Mouse (Mus musculus) stomach, embryonic 14.5 days (tissue): ENCODE data around the gene Pkn1. TPM values are rescaled to one million over a fixed set of nuclear protein-coding genes. Genes with fewer than 3 reads are reported as not detected.

ENCODE experiments used
- ATAC-seq: fragments of 200-750 bp; cut with Nextera tagmentation; 2 replicates; pipeline ENCODE4 v1.8.0; 2017; ENCODE audit warnings: low read depth, moderate TSS enrichment; ENCODE audit not compliant: insufficient number of reproducible peaks, insufficient read depth, low FRiP score
- H3K27ac ChIP-seq: fragments of 300-500 bp; sonication (generic); 2 replicates; pipeline ENCODE4 v1.5.1; 2014; ENCODE audit warnings: mild to moderate bottlenecking, low read length, moderate library complexity, mixed read lengths
- H3K27me3 ChIP-seq: fragments of 300-500 bp; sonication (generic); 2 replicates; pipeline ENCODE4 v1.6.1; 2014; ENCODE audit warnings: low read length, control low read depth, mixed read lengths; ENCODE audit not compliant: control insufficient read depth, insufficient read depth
- H3K36me3 ChIP-seq: fragments of 300-500 bp; sonication (generic); 2 replicates; pipeline ENCODE4 v1.6.1; 2014; ENCODE audit warnings: mild to moderate bottlenecking, control low read depth, low read length, moderate library complexity, mixed read lengths; ENCODE audit not compliant: control insufficient read depth, insufficient read depth
- H3K4me1 ChIP-seq: fragments of 300-500 bp; sonication (generic); 2 replicates; pipeline ENCODE4 v1.6.1; 2014; ENCODE audit warnings: low read length, control low read depth, mixed read lengths; ENCODE audit not compliant: control insufficient read depth, insufficient read depth
- H3K4me2 ChIP-seq: fragments of 300-500 bp; sonication (generic); replicated peaks from 2 replicates; pipeline ENCODE4 v1.6.1; 2014; ENCODE audit warnings: low read depth, low read length, control low read depth
- H3K4me3 ChIP-seq: fragments of 300-500 bp; sonication (generic); 2 replicates; pipeline ENCODE4 v1.5.1; 2014; ENCODE audit warnings: low read depth, low read length, control low read depth
- H3K9ac ChIP-seq: fragments of 300-500 bp; sonication (generic); replicated peaks from 2 replicates; pipeline ENCODE4 v1.6.1; 2014; ENCODE audit warnings: low read depth, mild to moderate bottlenecking, control low read depth, low read length, moderate library complexity, mixed read lengths
- H3K9me3 ChIP-seq: fragments of 300-500 bp; sonication (generic); 2 replicates; pipeline ENCODE4 v1.6.1; 2016; ENCODE audit warnings: low read depth, low read length, control low read depth; ENCODE audit not compliant: control insufficient read depth
- WGBS: fragments of 180-500 bp; shearing (Covaris S2); extraction: QIAGEN DNeasy Blood & Tissue Kit; methylation state at CpG from one replicate; pipeline ENCODE4 v1.1.7; 2014; 5-methylcytosine and 5-hydroxymethylcytosine counted together
- microRNA-seq: library from miRNA; unstranded; fragments of <30 nt; microRNA quantifications from one replicate; pipeline ENCODE4, GENCODE M21; 2016
- polyA plus RNA-seq: library from polyadenylated mRNA; unstranded; fragments of >200 nt; fragmentation: Nextera tagmentation; extraction: Ambion mirVana; gene quantifications from 2 replicates; pipeline ENCODE4 v1.2.1, GENCODE M21; 2014

Gene Pkn1
- polyA plus RNA-seq, 1 experiment from 2014 or later: 30.1 TPM

DNA sequence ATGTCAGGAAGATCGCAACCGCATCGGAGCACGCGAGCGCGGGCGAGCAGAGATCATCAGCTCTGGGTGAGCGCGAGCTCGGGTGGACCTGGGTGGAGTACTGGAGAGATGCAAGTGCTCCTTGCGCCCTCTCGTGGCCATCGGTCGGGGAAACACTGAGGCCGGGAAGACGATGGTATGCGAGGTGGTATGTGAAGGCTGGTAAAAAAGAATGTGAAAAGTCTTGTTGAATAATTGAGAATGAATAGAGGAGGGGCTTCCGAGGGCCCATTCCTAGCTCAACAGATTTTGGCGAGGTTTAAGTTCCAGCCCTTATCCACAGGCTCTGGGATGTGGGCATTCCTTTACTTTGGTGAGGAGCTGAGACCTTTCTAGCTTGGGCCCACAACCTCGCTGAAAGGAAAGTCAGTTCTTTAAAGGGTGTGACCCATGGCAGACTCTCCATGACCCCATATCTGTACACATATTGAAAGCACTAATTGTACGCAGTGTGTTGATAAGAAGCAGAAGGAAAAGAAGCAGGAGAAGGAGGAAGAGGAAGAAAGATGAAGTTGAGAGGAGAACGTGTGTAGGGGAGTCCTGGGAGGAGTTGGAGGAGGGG, 76.5 kb downstream of the Pkn1 start:
- H3K27ac ChIP-seq: no peak overlapping the region
- H3K4me2 ChIP-seq: peak overlapping the region; percentile 63
- H3K9me3 ChIP-seq: no peaks in the 10 kb centered on the region
- H3K27me3 ChIP-seq: no peaks in the 10 kb centered on the region
- no peaks in the 10 kb centered on the region for H3K4me1 ChIP-seq
- WGBS: 6% methylated on average over 23 of the region's 23 CpGs
- no peak overlapping the region; the same call in 1 of the 2 replicates for H3K9ac ChIP-seq
- peak overlapping the region; percentile 24 for H3K4me3 ChIP-seq
- ATAC-seq: peak; percentile 88; the same call in 1 of the 2 replicates
- no peaks in the 10 kb centered on the region for H3K36me3 ChIP-seq

DNA sequence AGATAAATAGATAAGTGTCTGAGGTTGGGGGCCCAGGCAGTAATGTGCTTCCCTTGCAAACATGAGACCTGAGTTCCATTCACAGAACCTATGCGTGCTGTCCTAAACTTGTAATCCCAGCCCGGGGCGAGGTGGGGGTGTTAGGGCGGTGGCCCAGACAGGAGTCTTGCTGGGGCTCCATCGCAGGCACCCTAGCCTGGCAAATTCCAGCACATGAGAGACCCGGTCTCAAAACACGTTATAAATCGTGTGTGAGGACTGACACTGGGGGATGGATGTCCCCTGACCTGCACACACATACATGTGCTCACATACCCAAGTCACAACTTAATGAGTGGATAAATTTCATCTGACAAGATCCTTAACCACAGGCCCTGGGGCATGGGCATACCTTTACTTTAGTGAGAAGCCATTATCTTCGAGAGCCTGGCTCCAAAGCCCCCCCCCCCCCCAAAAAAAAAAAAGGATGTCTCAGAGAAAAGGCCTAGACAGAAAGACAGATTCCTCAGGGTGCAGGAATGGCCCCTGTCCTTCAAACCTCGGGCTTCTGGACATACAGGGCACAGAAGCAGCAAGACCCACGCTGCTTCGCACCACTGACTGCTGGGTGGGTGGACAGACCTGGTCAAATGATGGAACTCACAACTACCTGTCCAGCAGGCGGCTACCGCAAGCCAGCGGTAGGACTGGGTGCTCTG, 77.1 kb downstream of the Pkn1 start:
- WGBS: 52% methylated on average over 15 of the region's 15 CpGs
- peak overlapping the region; percentile 63 for H3K4me2 ChIP-seq
- H3K27me3 ChIP-seq: no peaks in the 10 kb centered on the region
- H3K4me1 ChIP-seq: no peaks in the 10 kb centered on the region
- no peak for ATAC-seq
- no peak overlapping the region; the same call in 1 of the 2 replicates for H3K9ac ChIP-seq
- H3K4me3 ChIP-seq: peak overlapping the region; percentile 24
- no peak overlapping the region for H3K27ac ChIP-seq
- H3K36me3 ChIP-seq: no peaks in the 10 kb centered on the region
- no peaks in the 10 kb centered on the region for H3K9me3 ChIP-seq

DNA sequence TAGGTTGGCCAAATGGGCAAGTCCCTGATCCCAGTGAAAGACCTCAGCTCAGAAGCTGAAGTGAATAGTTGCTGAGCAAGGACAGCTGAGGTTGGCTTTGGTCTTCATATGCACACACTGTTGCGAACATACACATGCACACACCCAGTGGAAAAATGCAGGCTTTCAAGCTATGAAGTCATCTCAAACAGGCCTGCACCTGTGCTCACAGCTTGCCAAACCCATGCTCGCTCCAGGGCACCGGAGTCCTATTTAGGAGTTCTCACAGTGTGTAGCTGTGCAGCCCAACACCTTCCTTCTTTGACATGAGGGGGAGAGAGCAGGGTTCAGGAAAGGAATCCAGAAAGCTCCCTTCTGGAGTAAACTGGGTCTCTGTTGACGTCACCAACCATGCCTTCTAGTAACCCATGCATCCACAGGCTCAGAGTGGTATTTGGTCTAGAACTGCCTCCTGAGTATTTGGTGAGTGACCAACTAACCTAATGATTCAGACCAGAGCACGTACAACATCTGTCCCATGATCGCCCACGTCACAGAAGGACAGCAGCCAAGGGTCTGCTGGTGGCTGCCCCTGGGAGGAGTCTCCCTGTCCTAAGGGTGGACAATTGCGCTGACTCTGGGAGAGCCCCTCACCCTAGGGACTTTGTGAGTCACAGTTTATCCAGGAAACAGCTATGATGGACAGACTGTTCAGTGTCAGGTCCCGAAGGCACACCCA, 79.3 kb downstream of the Pkn1 start:
- ATAC-seq: peak; percentile 44
- Histone ChIP-seq H3K4me2 (no peak overlapping the region), H3K4me1 (no peaks in the 10 kb centered on the region), H3K36me3 (no peaks in the 10 kb centered on the region), H3K27me3 (no peaks in the 10 kb centered on the region), H3K4me3 (no peak overlapping the region), H3K9me3 (no peaks in the 10 kb centered on the region), H3K9ac (no peak overlapping the region), H3K27ac (peak overlapping the region; percentile 44; the same call in 1 of the 2 replicates)
- 80% methylated on average over 9 of the region's 9 CpGs for WGBS

DNA sequence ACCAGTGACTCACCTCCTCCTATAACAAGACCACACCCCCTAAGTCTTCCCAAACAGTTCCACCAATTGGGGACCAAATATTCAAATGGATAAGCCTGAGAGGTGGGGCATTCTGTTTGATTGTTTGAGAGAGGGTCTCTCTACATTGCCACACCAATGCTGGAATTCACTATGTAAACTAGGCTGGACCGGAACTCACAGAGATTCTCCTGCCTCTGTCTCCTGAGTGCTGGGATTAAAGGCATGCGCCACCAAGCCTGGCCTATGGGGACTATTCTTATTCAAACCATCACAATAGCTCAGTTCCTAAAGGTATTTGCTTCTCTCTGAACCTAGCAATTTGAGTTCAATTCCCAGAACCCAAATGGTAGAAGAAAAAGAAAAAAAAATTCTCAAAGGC, 80.4 kb downstream of the Pkn1 start:
- Histone ChIP-seq H3K27me3 (no peaks in the 10 kb centered on the region), H3K4me3 (no peak overlapping the region), H3K36me3 (no peaks in the 10 kb centered on the region), H3K4me1 (no peaks in the 10 kb centered on the region), H3K9me3 (no peaks in the 10 kb centered on the region), H3K9ac (no peak overlapping the region), H3K27ac (no peak overlapping the region), H3K4me2 (no peak overlapping the region)
- 90% methylated on average over 2 of the region's 2 CpGs for WGBS
- no peak for ATAC-seq

DNA sequence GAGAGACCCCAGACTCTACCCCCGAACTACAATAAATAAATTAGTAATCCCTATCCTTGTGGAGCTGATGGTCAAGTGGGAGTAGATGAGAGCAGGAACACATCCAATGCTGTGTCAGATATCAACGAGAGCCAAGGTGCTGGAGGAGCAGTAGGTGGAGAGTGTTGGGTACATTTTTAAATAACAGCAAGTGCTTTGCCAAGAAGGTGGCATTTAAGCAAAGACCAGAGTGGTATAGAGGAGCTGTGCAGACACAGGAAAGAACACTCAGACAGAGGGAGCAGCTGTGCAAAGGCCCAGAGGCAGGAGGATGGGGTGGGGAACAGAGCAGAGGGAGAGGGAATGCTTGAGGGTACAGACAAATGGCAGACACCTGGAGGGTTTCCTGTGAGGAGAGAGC, 81.9 kb downstream of the Pkn1 start:
- WGBS: 78% methylated on average over 2 of the region's 2 CpGs
- no peak for ATAC-seq
- Histone ChIP-seq H3K36me3 (peaks cover 12% of the 10 kb centered on the region), H3K9me3 (no peaks in the 10 kb centered on the region), H3K9ac (no peak overlapping the region), H3K27ac (no peak overlapping the region), H3K4me3 (no peak overlapping the region), H3K4me2 (no peak overlapping the region), H3K27me3 (no peaks in the 10 kb centered on the region), H3K4me1 (no peaks in the 10 kb centered on the region)

DNA sequence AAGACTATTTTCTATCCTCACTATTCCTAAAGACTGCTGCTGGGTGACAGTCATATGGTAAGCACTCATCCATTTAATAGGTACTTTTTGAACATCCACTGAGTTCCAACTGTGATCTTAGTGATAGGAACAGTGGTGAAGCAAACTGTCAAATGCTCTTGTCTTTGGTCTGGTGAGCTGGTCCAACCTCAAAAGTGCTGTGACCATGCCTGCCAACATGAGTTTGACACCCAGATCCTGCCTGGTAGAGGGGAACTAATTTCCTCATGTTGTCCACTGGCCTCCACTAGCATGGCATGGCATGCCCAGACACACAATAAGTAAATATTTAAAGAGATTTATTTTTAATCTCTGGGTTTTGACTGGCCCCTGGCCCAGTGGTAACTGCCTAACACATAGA, 82.4 kb downstream of the Pkn1 start:
- Histone ChIP-seq H3K4me2 (no peak overlapping the region), H3K9ac (no peak overlapping the region), H3K27ac (no peak overlapping the region), H3K4me1 (no peaks in the 10 kb centered on the region), H3K4me3 (no peak overlapping the region), H3K9me3 (no peaks in the 10 kb centered on the region), H3K27me3 (no peaks in the 10 kb centered on the region), H3K36me3 (peaks cover 17% of the 10 kb centered on the region)
- no peak for ATAC-seq

Small RNA genes within 50 kb of the gene (microRNA-seq; reads per million reads assigned to microRNA genes)
- not detected for gene Mir1668

Other genes with a start within 250 kb of the Pkn1 start
- gene Scoc, start 240.8 kb downstream of the Pkn1 start, polyA plus RNA-seq: 123 and 132 TPM in 2 replicates
- gene Olfr370, start 163.4 kb downstream of the Pkn1 start, polyA plus RNA-seq: not detected in 2 replicates
- gene Ndufb7, start 132.5 kb downstream of the Pkn1 start, polyA plus RNA-seq: 325 and 345 TPM in 2 replicates
- gene Tecr, start 91.2 kb downstream of the Pkn1 start, polyA plus RNA-seq: 629 and 635 TPM in 2 replicates
- gene Dnajb1, start 91.0 kb downstream of the Pkn1 start, polyA plus RNA-seq: 59.5 and 59.6 TPM in 2 replicates
- 180 and 185 TPM in 2 replicates for gene Gipc1, start 46.5 kb downstream of the Pkn1 start, polyA plus RNA-seq
- gene Ptger1, start 32.5 kb downstream of the Pkn1 start, polyA plus RNA-seq: 3.1 and 5.4 TPM in 2 replicates
- 141 and 147 TPM in 2 replicates for gene Ddx39, start 16.0 kb upstream of the Pkn1 start, polyA plus RNA-seq
- gene Adgre5, start 42.1 kb upstream of the Pkn1 start, polyA plus RNA-seq: 39.2 and 40.7 TPM in 2 replicates
- 29.5 and 31.3 TPM in 2 replicates for gene Adgrl1, start 200.9 kb upstream of the Pkn1 start, polyA plus RNA-seq